Mouse (Mus musculus): Measurements from ENCODE around the gene Olfr853. TPM values are rescaled to one million over a fixed set of nuclear protein-coding genes. Genes with fewer than 3 reads are reported as not detected.

Olfr853 gene
- polyA plus RNA-seq (2014; fragmentation: Illumina TruSeq; extraction: RNeasy Lipid Tissue Mini Kit (QIAGEN cat#74804); ENCODE audit: insufficient read depth, low read depth, low replicate concordance), result not detected

GRCm38 (mm10) chr9:19540976-19541375, at the start of gene Olfr853:
TSS of gene Olfr853 (minus strand) at chr9:19541076.

GRCm38 (mm10) chr9:19582317-19582716, 41.4 kb upstream of the Olfr853 start, which contains the start of gene Olfr855:
TSS of gene Olfr855 (plus strand) at chr9:19582617.

DNA sequence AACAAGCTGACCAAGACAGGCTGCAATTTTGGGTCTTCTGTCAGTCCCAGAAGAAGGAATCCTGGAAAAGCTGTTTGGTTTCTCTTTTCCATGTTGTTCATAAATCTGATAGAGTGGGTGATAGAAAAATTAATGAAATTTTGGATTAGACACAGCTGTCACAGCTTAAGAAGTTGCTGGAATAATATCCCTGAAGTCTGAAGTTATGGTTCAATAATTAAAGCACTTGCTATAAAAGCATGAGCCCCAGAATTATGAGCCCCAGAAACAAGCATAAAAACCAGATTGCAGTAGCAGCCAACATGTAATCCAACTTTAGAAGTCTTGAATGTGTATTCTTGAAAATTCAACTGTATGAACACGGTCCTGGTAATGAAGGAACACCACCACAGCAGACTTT, 26.4 kb upstream of the Olfr853 start, which contains the start of gene Olfr854:
TSS of gene Olfr854 (minus strand) at position 101 of the 400 bp plus-strand sequence.

GRCm38 (mm10) chr9:19492995-19493394, 47.9 kb downstream of the Olfr853 start, which contains the start of gene Olfr851:
TSS of gene Olfr851 (plus strand) at chr9:19493295.

Other genes starting within 250 kb of the Olfr853 start
- not detected for gene Olfr844, start 224.7 kb downstream of the Olfr853 start, polyA plus RNA-seq (2014; fragmentation: Illumina TruSeq; extraction: RNeasy Lipid Tissue Mini Kit (QIAGEN cat#74804); ENCODE audit: insufficient read depth, low read depth, low replicate concordance)
- not detected for gene Olfr845, start 204.6 kb downstream of the Olfr853 start, polyA plus RNA-seq (2014; fragmentation: Illumina TruSeq; extraction: RNeasy Lipid Tissue Mini Kit (QIAGEN cat#74804); ENCODE audit: insufficient read depth, low read depth, low replicate concordance)
- not detected for gene Olfr846, start 177.1 kb downstream of the Olfr853 start, polyA plus RNA-seq (2014; fragmentation: Illumina TruSeq; extraction: RNeasy Lipid Tissue Mini Kit (QIAGEN cat#74804); ENCODE audit: insufficient read depth, low read depth, low replicate concordance)
- gene Olfr847, start 162.4 kb downstream of the Olfr853 start, polyA plus RNA-seq (2014; fragmentation: Illumina TruSeq; extraction: RNeasy Lipid Tissue Mini Kit (QIAGEN cat#74804); ENCODE audit: insufficient read depth, low read depth, low replicate concordance), result not detected
- gene Olfr849, start 100.8 kb downstream of the Olfr853 start, polyA plus RNA-seq (2014; fragmentation: Illumina TruSeq; extraction: RNeasy Lipid Tissue Mini Kit (QIAGEN cat#74804); ENCODE audit: insufficient read depth, low read depth, low replicate concordance), result not detected
- not detected for gene Olfr850, start 62.8 kb downstream of the Olfr853 start, polyA plus RNA-seq (2014; fragmentation: Illumina TruSeq; extraction: RNeasy Lipid Tissue Mini Kit (QIAGEN cat#74804); ENCODE audit: insufficient read depth, low read depth, low replicate concordance)
- not detected for gene Olfr851, start 47.8 kb downstream of the Olfr853 start, polyA plus RNA-seq (2014; fragmentation: Illumina TruSeq; extraction: RNeasy Lipid Tissue Mini Kit (QIAGEN cat#74804); ENCODE audit: insufficient read depth, low read depth, low replicate concordance)
- not detected for gene Olfr854, start 26.3 kb upstream of the Olfr853 start, polyA plus RNA-seq (2014; fragmentation: Illumina TruSeq; extraction: RNeasy Lipid Tissue Mini Kit (QIAGEN cat#74804); ENCODE audit: insufficient read depth, low read depth, low replicate concordance)
- not detected for gene Olfr855, start 41.5 kb upstream of the Olfr853 start, polyA plus RNA-seq (2014; fragmentation: Illumina TruSeq; extraction: RNeasy Lipid Tissue Mini Kit (QIAGEN cat#74804); ENCODE audit: insufficient read depth, low read depth, low replicate concordance)
- gene Zfp317, start 81.0 kb upstream of the Olfr853 start, polyA plus RNA-seq (2014; fragmentation: Illumina TruSeq; extraction: RNeasy Lipid Tissue Mini Kit (QIAGEN cat#74804); ENCODE audit: insufficient read depth, low read depth, low replicate concordance), result 7.1 TPM
- gene Olfr857, start 168.4 kb upstream of the Olfr853 start, polyA plus RNA-seq (2014; fragmentation: Illumina TruSeq; extraction: RNeasy Lipid Tissue Mini Kit (QIAGEN cat#74804); ENCODE audit: insufficient read depth, low read depth, low replicate concordance), result not detected
- gene Olfr58, start 239.2 kb upstream of the Olfr853 start, polyA plus RNA-seq (2014; fragmentation: Illumina TruSeq; extraction: RNeasy Lipid Tissue Mini Kit (QIAGEN cat#74804); ENCODE audit: insufficient read depth, low read depth, low replicate concordance), result not detected

Measured in lung, adult 10 weeks (tissue).